Mouse (Mus musculus): Measurements from ENCODE around the gene A430033K04Rik. TPM values are rescaled to one million over a fixed set of nuclear protein-coding genes. Genes with fewer than 3 reads are reported as not detected.

A430033K04Rik gene
- polyA plus RNA-seq, 1 experiment: 0.31 TPM

- peaks cover under 1% of the 10 kb centered on the region; the same call in 1 of the 2 replicates for H3K4me1 ChIP-seq
- H3K9me3 ChIP-seq: no peaks in the 10 kb centered on the region
- H3K4me3 ChIP-seq (replicated peaks): no peak overlapping the region
- no peaks in the 10 kb centered on the region for H3K27me3 ChIP-seq (replicated peaks)
- peaks cover 18% of the 10 kb centered on the region for H3K36me3 ChIP-seq (replicated peaks; ENCODE audit: low read length)
- TF ChIP-seq FLI1 (IDR thresholded peaks at IDR 0.05; ENCODE audit: low read length) (no peak), GATA1 (IDR thresholded peaks at IDR 0.05; ENCODE audit: borderline replicate concordance, low read length) (no peak)
Observed at GRCm38 (mm10) chr5:138652911-138653310, 30.3 kb downstream of the A430033K04Rik start.

- H3K36me3 ChIP-seq (replicated peaks; ENCODE audit: low read length): no peaks in the 10 kb centered on the region
- H3K9me3 ChIP-seq: no peaks in the 10 kb centered on the region
- TF ChIP-seq FLI1 (IDR thresholded peaks at IDR 0.05; ENCODE audit: low read length) (no peak), GATA1 (IDR thresholded peaks at IDR 0.05; ENCODE audit: borderline replicate concordance, low read length) (no peak)
- no peaks in the 10 kb centered on the region for H3K27me3 ChIP-seq (replicated peaks)
- no peak overlapping the region for H3K4me3 ChIP-seq (replicated peaks)
- peaks cover 7% of the 10 kb centered on the region; the same call in 1 of the 2 replicates for H3K4me1 ChIP-seq
Observed at GRCm38 (mm10) chr5:138656477-138657156, 34.0 kb downstream of the A430033K04Rik start.

DNA sequence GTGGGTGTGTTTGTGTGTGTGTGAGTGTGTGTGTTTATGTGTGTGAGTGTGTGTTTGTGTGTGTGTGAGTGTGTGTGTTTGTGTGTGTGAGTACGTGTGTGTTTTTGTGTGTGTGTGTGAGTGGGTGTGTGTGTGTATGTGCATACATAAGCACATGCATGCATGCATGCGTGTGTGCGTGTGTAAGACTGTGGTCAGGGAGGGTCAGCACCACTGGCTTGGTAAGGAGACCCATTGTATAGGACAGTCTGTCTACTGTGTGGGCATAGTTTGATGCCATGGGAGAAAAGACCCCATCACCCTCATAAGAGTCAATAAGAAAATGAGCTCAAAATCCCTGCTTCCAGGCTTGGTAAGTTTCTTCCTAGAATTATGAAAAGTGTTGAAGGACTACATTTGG lies 34.7 kb downstream of the A430033K04Rik start:
- no peak overlapping the region for H3K4me3 ChIP-seq (replicated peaks)
- H3K4me1 ChIP-seq: peaks cover 7% of the 10 kb centered on the region; the same call in 1 of the 2 replicates
- H3K36me3 ChIP-seq (replicated peaks; ENCODE audit: low read length): no peaks in the 10 kb centered on the region
- no peaks in the 10 kb centered on the region for H3K27me3 ChIP-seq (replicated peaks)
- TF ChIP-seq GATA1 (IDR thresholded peaks at IDR 0.05; ENCODE audit: borderline replicate concordance, low read length) (no peak), FLI1 (IDR thresholded peaks at IDR 0.05; ENCODE audit: low read length) (no peak)
- H3K9me3 ChIP-seq: no peaks in the 10 kb centered on the region

DNA sequence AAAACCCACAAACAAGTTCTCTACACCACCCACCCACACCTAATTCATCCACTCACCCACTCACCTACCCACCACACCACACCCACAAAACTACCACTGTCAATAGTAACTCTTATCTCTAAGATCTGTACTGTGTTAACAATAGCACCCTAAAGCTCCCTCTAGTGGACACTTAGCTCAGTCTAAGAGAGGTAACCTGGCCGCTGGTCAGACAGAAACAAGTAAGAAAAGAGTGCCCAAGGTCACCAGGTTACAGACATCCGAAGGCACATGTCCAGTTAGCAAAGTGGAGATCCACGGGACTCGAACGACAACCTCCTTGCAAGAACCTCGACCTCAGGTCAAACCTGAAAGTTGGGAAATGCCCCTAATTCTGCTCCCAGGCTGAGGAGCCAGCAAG lies 35.2 kb downstream of the A430033K04Rik start:
- TF ChIP-seq GATA1 (IDR thresholded peaks at IDR 0.05; ENCODE audit: borderline replicate concordance, low read length) (no peak), FLI1 (IDR thresholded peaks at IDR 0.05; ENCODE audit: low read length) (no peak)
- peaks cover 7% of the 10 kb centered on the region; the same call in 1 of the 2 replicates for H3K4me1 ChIP-seq

DNA sequence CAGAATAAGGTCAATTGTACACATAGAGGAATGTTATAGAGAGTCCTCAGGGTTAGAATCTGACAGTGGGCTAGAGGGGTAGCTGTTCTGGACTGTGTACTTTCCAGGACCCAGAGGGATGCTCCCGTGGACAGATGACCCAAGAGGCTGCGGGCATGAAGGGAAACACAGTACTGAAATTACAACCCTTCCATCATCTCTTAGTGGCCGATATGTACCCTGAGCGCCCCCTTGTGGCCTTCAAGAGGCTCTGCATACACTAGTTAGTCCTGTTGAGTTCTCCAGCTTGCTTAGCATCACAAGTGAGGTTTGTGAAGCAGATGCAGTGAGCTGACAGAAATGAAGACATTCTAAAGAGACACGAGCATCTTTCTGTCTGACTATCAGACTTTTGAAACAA lies 36.3 kb downstream of the A430033K04Rik start:
- no peak for TF ChIP-seq FLI1 (IDR thresholded peaks at IDR 0.05; ENCODE audit: low read length)
- TF ChIP-seq GATA1 (IDR thresholded peaks at IDR 0.05; ENCODE audit: borderline replicate concordance, low read length): no peak
- Histone ChIP-seq H3K4me3 (replicated peaks) (no peak overlapping the region), H3K36me3 (replicated peaks; ENCODE audit: low read length) (no peaks in the 10 kb centered on the region), H3K27me3 (replicated peaks) (no peaks in the 10 kb centered on the region), H3K4me1 (peaks cover 7% of the 10 kb centered on the region; the same call in 1 of the 2 replicates), H3K9me3 (no peaks in the 10 kb centered on the region)

More for the DNA sequence above, 35.2 kb downstream of the A430033K04Rik start:
- no peaks in the 10 kb centered on the region for H3K36me3 ChIP-seq (replicated peaks; ENCODE audit: low read length)
- no peak overlapping the region for H3K4me3 ChIP-seq (replicated peaks)
- H3K9me3 ChIP-seq: no peaks in the 10 kb centered on the region
- no peaks in the 10 kb centered on the region for H3K27me3 ChIP-seq (replicated peaks)

GRCm38 (mm10) chr5:138683023-138683766 lies 60.5 kb downstream of the A430033K04Rik start:
- Histone ChIP-seq H3K27me3 (replicated peaks) (peaks cover 3% of the 10 kb centered on the region), H3K4me1 (peaks cover 19% of the 10 kb centered on the region), H3K9me3 (no peaks in the 10 kb centered on the region), H3K4me3 (replicated peaks) (no peak overlapping the region), H3K36me3 (replicated peaks; ENCODE audit: low read length) (no peaks in the 10 kb centered on the region)
- TF ChIP-seq GATA1 (IDR thresholded peaks at IDR 0.05; ENCODE audit: borderline replicate concordance, low read length): no peak
- no peak for TF ChIP-seq FLI1 (IDR thresholded peaks at IDR 0.05; ENCODE audit: low read length)

DNA sequence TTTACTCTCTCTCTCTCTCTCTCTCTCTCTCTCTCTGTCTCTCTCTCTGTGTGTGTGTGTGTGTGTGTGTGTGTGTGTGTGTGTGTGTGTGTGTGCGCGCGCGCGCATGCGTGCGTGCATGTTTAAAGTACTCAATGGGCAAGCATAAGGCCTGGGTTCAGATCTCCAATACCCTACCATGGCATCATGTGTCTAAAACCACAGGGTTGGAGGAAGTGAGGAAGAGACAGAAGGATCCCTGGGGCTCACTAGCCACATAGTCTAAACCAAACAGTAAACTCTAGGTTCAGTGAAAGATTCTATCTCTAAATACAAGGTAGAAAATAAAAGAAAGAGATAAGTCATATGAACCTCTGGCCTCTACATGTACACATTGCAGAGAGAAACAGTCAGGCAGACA lies 61.2 kb downstream of the A430033K04Rik start:
- Histone ChIP-seq H3K4me1 (peaks cover 24% of the 10 kb centered on the region), H3K4me3 (replicated peaks) (no peak overlapping the region), H3K27me3 (replicated peaks) (peaks cover 3% of the 10 kb centered on the region), H3K9me3 (no peaks in the 10 kb centered on the region), H3K36me3 (replicated peaks; ENCODE audit: low read length) (no peaks in the 10 kb centered on the region)
- TF ChIP-seq FLI1 (IDR thresholded peaks at IDR 0.05; ENCODE audit: low read length): no peak
- no peak for TF ChIP-seq GATA1 (IDR thresholded peaks at IDR 0.05; ENCODE audit: borderline replicate concordance, low read length)

- H3K27me3 ChIP-seq (replicated peaks): peaks cover 9% of the 10 kb centered on the region
- no peaks in the 10 kb centered on the region for H3K36me3 ChIP-seq (replicated peaks; ENCODE audit: low read length)
- peaks cover 3% of the 10 kb centered on the region; the same call in 1 of the 2 replicates for H3K9me3 ChIP-seq
- peaks cover 43% of the 10 kb centered on the region for H3K4me1 ChIP-seq
- TF ChIP-seq FLI1 (IDR thresholded peaks at IDR 0.05; ENCODE audit: low read length) (no peak), GATA1 (IDR thresholded peaks at IDR 0.05; ENCODE audit: borderline replicate concordance, low read length) (no peak)
- no peak overlapping the region for H3K4me3 ChIP-seq (replicated peaks)
Observed at GRCm38 (mm10) chr5:138687453-138687852, 64.8 kb downstream of the A430033K04Rik start.

DNA sequence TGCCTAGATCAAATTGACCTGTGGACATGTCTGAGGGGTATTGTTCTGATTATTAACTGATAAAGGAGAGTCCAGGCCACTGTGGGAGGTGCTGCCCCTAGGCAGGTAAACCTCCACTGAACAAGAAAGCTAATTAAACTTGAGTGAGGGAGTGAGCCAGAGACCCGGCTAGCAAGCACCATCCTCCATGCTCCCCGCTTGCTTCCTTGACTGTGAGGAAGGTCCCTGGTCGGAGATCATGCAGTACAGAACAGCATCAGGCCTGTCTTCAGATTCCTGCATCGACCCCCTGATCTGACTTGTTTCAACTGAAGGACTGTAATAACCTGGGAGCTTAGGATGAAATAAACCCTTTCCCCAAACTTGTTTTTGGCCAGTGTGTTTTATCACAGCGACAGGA lies 66.6 kb downstream of the A430033K04Rik start:
- Histone ChIP-seq H3K4me1 (peaks cover 36% of the 10 kb centered on the region), H3K36me3 (replicated peaks; ENCODE audit: low read length) (peaks cover 6% of the 10 kb centered on the region), H3K9me3 (peaks cover 17% of the 10 kb centered on the region), H3K4me3 (replicated peaks) (peak overlapping the region; percentile 2), H3K27me3 (replicated peaks) (peaks cover 9% of the 10 kb centered on the region)
- TF ChIP-seq GATA1 (IDR thresholded peaks at IDR 0.05; ENCODE audit: borderline replicate concordance, low read length): no peak
- TF ChIP-seq FLI1 (IDR thresholded peaks at IDR 0.05; ENCODE audit: low read length): no peak

Measured in megakaryocyte, embryonic 14.5 days (primary cell).